Mouse (Mus musculus): ENCODE measurements around the gene C3. TPM values are rescaled to one million over a fixed set of nuclear protein-coding genes. Genes with fewer than 3 reads are reported as not detected.

The C3 gene
- total RNA-seq (2014; rRNA removed) (0.78 and 0.86 TPM in 2 replicates), polyA plus RNA-seq (2015; fragmentation: Nextera tagmentation; extraction: Ambion mirVana) (1.8 and 2.5 TPM in 2 replicates)

GRCm38 (mm10) chr17:57228014-57228413 is at the start of gene C3:
Gene C3, minus strand, starts transcription at chr17:57228136.
- no peak within 1 kb of the TSS for H3K4me3 ChIP-seq (ENCODE audit: low read length)
- no peaks in the 10 kb centered on the region for H3K4me1 ChIP-seq (ENCODE audit: insufficient read depth, low read length)
- H3K27me3 ChIP-seq (ENCODE audit: insufficient read depth, low read length), result no peaks in the 10 kb centered on the region
- TF ChIP-seq CTCF (IDR thresholded peaks at IDR 0.05; ENCODE audit: low read depth), result no peak
- H3K9ac ChIP-seq (replicated peaks; ENCODE audit: low read length), result no peak within 1 kb of the TSS
- H3K27ac ChIP-seq, result no peak within 1 kb of the TSS
- WGBS, result 88% methylated on average over 3 of the region's 3 CpGs
- H3K9me3 ChIP-seq (ENCODE audit: low read length), result no peaks in the 10 kb centered on the region
- H3K36me3 ChIP-seq (ENCODE audit: insufficient read depth, low read length), result no peaks in the 10 kb centered on the region
- DNase-seq (ENCODE audit: low spot score) (no peak), ATAC-seq (no peak)
- no peak within 1 kb of the TSS for H3K4me2 ChIP-seq (ENCODE audit: low read depth, low read length)

DNA sequence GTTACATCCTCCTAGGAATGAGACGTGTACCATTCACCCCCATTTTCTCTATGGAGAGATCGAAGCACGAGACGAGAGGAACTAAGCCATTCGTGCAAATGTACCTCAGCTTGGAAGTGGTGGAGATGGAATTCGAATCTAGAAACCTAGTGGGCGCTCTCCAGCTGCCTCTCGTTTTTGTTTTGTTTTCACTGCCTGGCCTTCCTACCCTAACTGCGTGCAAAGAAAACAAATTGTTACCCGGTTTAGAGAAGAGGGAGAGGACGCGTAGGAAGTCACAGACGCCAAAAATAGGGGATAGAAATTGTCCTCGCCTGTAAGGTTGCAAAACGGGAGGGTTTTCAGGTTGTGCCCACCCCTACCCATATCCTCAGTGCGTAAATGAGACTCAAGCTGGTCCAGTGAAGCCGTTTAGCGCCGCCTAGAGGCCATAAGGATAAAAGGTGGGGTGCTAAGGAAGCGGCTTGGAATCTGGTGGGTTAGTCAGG is 48.7 kb upstream of the C3 start:
- peak overlapping the region; percentile 77 for H3K4me2 ChIP-seq (ENCODE audit: low read depth, low read length)
- H3K36me3 ChIP-seq (ENCODE audit: insufficient read depth, low read length), result no peaks in the 10 kb centered on the region
- peak overlapping the region; percentile 44; the same call in 1 of the 2 replicates for H3K9ac ChIP-seq (replicated peaks; ENCODE audit: low read length)
- TF ChIP-seq CTCF (IDR thresholded peaks at IDR 0.05; ENCODE audit: low read depth), result peak; percentile 90
- no peak overlapping the region; the same call in 1 of the 2 replicates for H3K27ac ChIP-seq
- peak overlapping the region; percentile 51 for H3K4me3 ChIP-seq (ENCODE audit: low read length)
- H3K27me3 ChIP-seq (ENCODE audit: insufficient read depth, low read length), result no peaks in the 10 kb centered on the region
- no peaks in the 10 kb centered on the region for H3K9me3 ChIP-seq (ENCODE audit: low read length)
- WGBS, result under 1% methylated on average over 20 of the region's 20 CpGs
- ATAC-seq (peak; percentile 77), DNase-seq (ENCODE audit: low spot score) (peak; percentile 90)
- peaks cover 10% of the 10 kb centered on the region for H3K4me1 ChIP-seq (ENCODE audit: insufficient read depth, low read length)

DNA sequence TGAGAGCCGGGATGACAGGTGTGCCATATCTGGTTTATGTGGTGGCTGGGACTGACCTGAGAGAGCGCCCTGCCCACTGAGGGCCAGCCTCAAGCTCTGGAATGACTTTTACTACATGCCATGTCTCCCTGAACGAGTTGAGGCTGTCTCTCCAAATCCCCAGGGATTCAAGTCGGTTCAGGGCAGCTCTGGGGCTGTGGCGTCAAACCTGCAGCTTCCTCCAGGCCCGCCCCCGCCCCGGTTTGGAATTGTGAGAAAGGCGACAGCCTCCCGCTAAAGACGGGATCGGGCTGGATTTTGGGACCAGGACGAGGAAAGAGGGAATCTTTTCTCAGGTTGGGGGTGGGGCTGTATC is 48.0 kb upstream of the C3 start:
- peak; percentile 20 for DNase-seq (ENCODE audit: low spot score)
- peak; percentile 27 for ATAC-seq
- H3K4me2 ChIP-seq (ENCODE audit: low read depth, low read length), result peak overlapping the region; percentile 77
- TF ChIP-seq CTCF (IDR thresholded peaks at IDR 0.05; ENCODE audit: low read depth), result no peak
- peaks cover 10% of the 10 kb centered on the region for H3K4me1 ChIP-seq (ENCODE audit: insufficient read depth, low read length)
- no peak overlapping the region for H3K27ac ChIP-seq
- no peaks in the 10 kb centered on the region for H3K9me3 ChIP-seq (ENCODE audit: low read length)
- no peaks in the 10 kb centered on the region for H3K27me3 ChIP-seq (ENCODE audit: insufficient read depth, low read length)
- WGBS, result 4% methylated on average over 13 of the region's 13 CpGs
- peak overlapping the region; percentile 51 for H3K4me3 ChIP-seq (ENCODE audit: low read length)
- peak overlapping the region; percentile 44 for H3K9ac ChIP-seq (replicated peaks; ENCODE audit: low read length)
- H3K36me3 ChIP-seq (ENCODE audit: insufficient read depth, low read length), result no peaks in the 10 kb centered on the region

- H3K9me3 ChIP-seq (ENCODE audit: low read length), result no peaks in the 10 kb centered on the region
- under 1% methylated on average over 52 of the region's 53 CpGs for WGBS
- H3K27ac ChIP-seq, result no peak overlapping the region
- H3K4me2 ChIP-seq (ENCODE audit: low read depth, low read length), result peak overlapping the region; percentile 77
- no peaks in the 10 kb centered on the region for H3K36me3 ChIP-seq (ENCODE audit: insufficient read depth, low read length)
- peak overlapping the region; percentile 51 for H3K4me3 ChIP-seq (ENCODE audit: low read length)
- no peak for TF ChIP-seq CTCF (IDR thresholded peaks at IDR 0.05; ENCODE audit: low read depth)
- H3K9ac ChIP-seq (replicated peaks; ENCODE audit: low read length), result peak overlapping the region; percentile 44
- DNase-seq (ENCODE audit: low spot score) (peak; percentile 64), ATAC-seq (peak; percentile 70)
- peaks cover 10% of the 10 kb centered on the region for H3K4me1 ChIP-seq (ENCODE audit: insufficient read depth, low read length)
- no peaks in the 10 kb centered on the region for H3K27me3 ChIP-seq (ENCODE audit: insufficient read depth, low read length)
These were observed 47.4 kb upstream of the C3 start for GRCm38 (mm10) chr17:57275111-57275996.

DNA sequence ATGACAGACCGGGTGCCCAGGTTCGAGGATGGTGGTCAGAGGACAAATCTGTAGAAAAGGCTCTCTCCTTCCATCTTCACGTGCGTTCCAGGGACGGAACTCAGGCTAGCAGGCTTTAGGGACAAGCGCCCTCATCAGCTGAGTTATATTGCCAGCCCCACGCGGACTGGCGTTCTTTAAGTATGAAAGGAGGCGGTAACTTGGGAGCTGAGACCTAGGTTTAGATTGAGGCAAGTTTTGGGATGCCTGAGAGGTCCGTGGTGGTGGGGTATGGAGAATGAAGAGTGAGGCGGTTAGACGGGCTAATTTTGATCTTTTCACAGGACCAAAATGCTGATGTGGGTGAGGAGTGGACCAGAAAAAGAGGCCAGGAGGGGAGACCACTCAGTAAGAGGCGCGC is 46.8 kb upstream of the C3 start:
- H3K4me3 ChIP-seq (ENCODE audit: low read length), result peak overlapping the region; percentile 51
- peak overlapping the region; percentile 44 for H3K9ac ChIP-seq (replicated peaks; ENCODE audit: low read length)
- H3K27ac ChIP-seq, result no peak overlapping the region
- no peak for TF ChIP-seq CTCF (IDR thresholded peaks at IDR 0.05; ENCODE audit: low read depth)
- no peaks in the 10 kb centered on the region for H3K27me3 ChIP-seq (ENCODE audit: insufficient read depth, low read length)
- H3K9me3 ChIP-seq (ENCODE audit: low read length), result no peaks in the 10 kb centered on the region
- H3K4me1 ChIP-seq (ENCODE audit: insufficient read depth, low read length), result peaks cover 10% of the 10 kb centered on the region
- peak overlapping the region; percentile 77 for H3K4me2 ChIP-seq (ENCODE audit: low read depth, low read length)
- DNase-seq (ENCODE audit: low spot score), result peak; percentile 9
- WGBS, result 5% methylated on average over 15 of the region's 15 CpGs
- no peak for ATAC-seq
- H3K36me3 ChIP-seq (ENCODE audit: insufficient read depth, low read length), result no peaks in the 10 kb centered on the region

DNA sequence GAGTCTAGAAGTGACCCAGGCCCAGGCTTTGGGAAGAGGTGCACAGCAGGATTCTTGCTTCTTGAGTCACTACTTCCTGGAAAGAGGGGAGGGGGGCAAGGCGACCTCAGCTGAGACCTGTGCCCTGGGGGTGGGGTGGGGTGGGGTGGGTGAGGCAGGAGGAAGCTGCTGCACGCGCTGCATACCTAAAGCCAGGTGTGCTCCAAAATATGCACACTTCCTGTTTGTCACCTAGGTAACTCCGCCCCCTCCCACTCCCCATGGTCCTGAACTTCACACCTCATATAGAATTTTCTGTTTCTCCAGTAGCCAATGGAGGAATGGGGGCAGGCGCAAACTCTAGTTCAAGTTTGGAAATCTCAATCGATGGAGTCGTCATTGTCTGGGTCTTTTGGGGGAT is 45.9 kb upstream of the C3 start:
- Histone ChIP-seq H3K9me3 (ENCODE audit: low read length) (no peaks in the 10 kb centered on the region), H3K27me3 (ENCODE audit: insufficient read depth, low read length) (no peaks in the 10 kb centered on the region), H3K4me3 (ENCODE audit: low read length) (no peak overlapping the region), H3K4me2 (ENCODE audit: low read depth, low read length) (no peak overlapping the region), H3K36me3 (ENCODE audit: insufficient read depth, low read length) (no peaks in the 10 kb centered on the region), H3K27ac (no peak overlapping the region), H3K4me1 (ENCODE audit: insufficient read depth, low read length) (peaks cover 10% of the 10 kb centered on the region), H3K9ac (replicated peaks; ENCODE audit: low read length) (no peak overlapping the region)
- WGBS, result 39% methylated on average over 7 of the region's 7 CpGs
- ATAC-seq, result no peak
- no peak for TF ChIP-seq CTCF (IDR thresholded peaks at IDR 0.05; ENCODE audit: low read depth)
- DNase-seq (ENCODE audit: low spot score), result no peak

DNA sequence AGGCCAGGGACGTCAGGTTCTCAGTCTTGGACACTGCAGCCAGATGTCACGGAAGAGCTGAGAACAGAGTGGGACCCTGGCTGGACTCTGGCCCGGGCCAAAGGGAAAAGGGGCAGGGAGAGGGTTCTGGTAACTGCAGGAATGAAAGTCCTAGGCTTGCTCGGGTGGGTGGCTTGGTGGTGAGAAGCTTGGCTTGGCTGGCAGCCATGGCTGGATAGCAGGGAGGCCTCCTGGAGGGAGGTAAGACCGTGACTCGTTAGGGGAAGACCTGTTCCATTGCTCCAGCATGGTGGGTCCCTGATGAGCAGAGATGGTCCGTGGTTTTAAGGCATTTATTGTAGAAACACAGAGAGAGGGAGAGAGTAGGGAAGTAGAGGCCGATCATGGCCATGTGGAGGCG is 43.4 kb upstream of the C3 start:
- Histone ChIP-seq H3K4me2 (ENCODE audit: low read depth, low read length) (no peak overlapping the region), H3K36me3 (ENCODE audit: insufficient read depth, low read length) (no peaks in the 10 kb centered on the region), H3K9me3 (ENCODE audit: low read length) (no peaks in the 10 kb centered on the region), H3K27ac (no peak overlapping the region), H3K9ac (replicated peaks; ENCODE audit: low read length) (no peak overlapping the region), H3K4me3 (ENCODE audit: low read length) (no peak overlapping the region), H3K27me3 (ENCODE audit: insufficient read depth, low read length) (no peaks in the 10 kb centered on the region), H3K4me1 (ENCODE audit: insufficient read depth, low read length) (peaks cover 10% of the 10 kb centered on the region)
- 55% methylated on average over 8 of the region's 9 CpGs for whole genome bisulfite sequencing
- ATAC-seq (no peak), DNase-seq (ENCODE audit: low spot score) (no peak)
- no peak for TF ChIP-seq CTCF (IDR thresholded peaks at IDR 0.05; ENCODE audit: low read depth)

All from hindbrain, postnatal 0 days (tissue).